Mouse (Mus musculus): ENCODE measurements around the gene Zfp286. TPM values are rescaled to one million over a fixed set of nuclear protein-coding genes. Genes with fewer than 3 reads are reported as not detected.
A peak's percentile ranks its signal among the peaks of the same experiment; 100 is the strongest.

The Zfp286 gene
- polyA plus RNA-seq, 1 experiment from 2014 or later = 34.9 TPM

GRCm38 (mm10) chr11:62819059-62819686 is 29.9 kb upstream of the Zfp286 start:
- no peak for ATAC-seq
- Histone ChIP-seq H3K27ac (no peak overlapping the region), H3K4me2 (no peak overlapping the region), H3K27me3 (no peaks in the 10 kb centered on the region), H3K9me3 (replicated peaks) (no peaks in the 10 kb centered on the region), H3K4me1 (peaks cover 19% of the 10 kb centered on the region), H3K36me3 (ENCODE audit: poor library complexity, severe bottlenecking) (no peaks in the 10 kb centered on the region), H3K4me3 (no peak overlapping the region), H3K9ac (no peak overlapping the region)
- 97% methylated on average over 8 of the region's 8 CpGs for WGBS

- H3K9me3 ChIP-seq (replicated peaks) = no peaks in the 10 kb centered on the region
- no peak for ATAC-seq
- 73% methylated on average over 6 of the region's 6 CpGs for WGBS
- peaks cover 19% of the 10 kb centered on the region for H3K4me1 ChIP-seq
- H3K27me3 ChIP-seq = no peaks in the 10 kb centered on the region
- no peak overlapping the region for H3K27ac ChIP-seq
- no peaks in the 10 kb centered on the region for H3K36me3 ChIP-seq (ENCODE audit: poor library complexity, severe bottlenecking)
- H3K4me2 ChIP-seq = no peak overlapping the region
- H3K4me3 ChIP-seq = no peak overlapping the region
- H3K9ac ChIP-seq = no peak overlapping the region
Observed at GRCm38 (mm10) chr11:62816591-62816990, 27.3 kb upstream of the Zfp286 start.

- Histone ChIP-seq H3K4me2 (no peak overlapping the region), H3K4me1 (peaks cover 12% of the 10 kb centered on the region), H3K27me3 (no peaks in the 10 kb centered on the region), H3K4me3 (no peak overlapping the region), H3K9me3 (replicated peaks) (no peaks in the 10 kb centered on the region), H3K36me3 (ENCODE audit: poor library complexity, severe bottlenecking) (no peaks in the 10 kb centered on the region), H3K9ac (no peak overlapping the region), H3K27ac (no peak overlapping the region)
- 77% methylated on average over 1 of the region's 1 CpGs for WGBS
- no peak for ATAC-seq
Observed at GRCm38 (mm10) chr11:62815438-62815837, 26.2 kb upstream of the Zfp286 start.

GRCm38 (mm10) chr11:62814625-62815024 is 25.4 kb upstream of the Zfp286 start:
- Histone ChIP-seq H3K9me3 (replicated peaks) (no peaks in the 10 kb centered on the region), H3K27ac (no peak overlapping the region), H3K36me3 (ENCODE audit: poor library complexity, severe bottlenecking) (no peaks in the 10 kb centered on the region), H3K4me3 (no peak overlapping the region), H3K4me1 (peaks cover 4% of the 10 kb centered on the region; the same call in 1 of the 2 replicates), H3K27me3 (no peaks in the 10 kb centered on the region), H3K4me2 (no peak overlapping the region), H3K9ac (no peak overlapping the region)
- ATAC-seq = no peak
- 67% methylated on average over 4 of the region's 4 CpGs for WGBS

- no peak overlapping the region for H3K4me2 ChIP-seq
- H3K9me3 ChIP-seq (replicated peaks) = no peaks in the 10 kb centered on the region
- H3K9ac ChIP-seq = no peak overlapping the region
- H3K4me3 ChIP-seq = no peak overlapping the region
- no peak for ATAC-seq
- no peaks in the 10 kb centered on the region for H3K36me3 ChIP-seq (ENCODE audit: poor library complexity, severe bottlenecking)
- WGBS = 74% methylated on average over 6 of the region's 6 CpGs
- H3K27me3 ChIP-seq = no peaks in the 10 kb centered on the region
- H3K4me1 ChIP-seq = no peaks in the 10 kb centered on the region
- H3K27ac ChIP-seq = no peak overlapping the region
Observed at GRCm38 (mm10) chr11:62813970-62814624, 24.8 kb upstream of the Zfp286 start.

GRCm38 (mm10) chr11:62813497-62813896 is 24.2 kb upstream of the Zfp286 start:
- H3K27me3 ChIP-seq = no peaks in the 10 kb centered on the region
- no peaks in the 10 kb centered on the region for H3K9me3 ChIP-seq (replicated peaks)
- no peak overlapping the region for H3K4me2 ChIP-seq
- no peak overlapping the region for H3K9ac ChIP-seq
- no peak overlapping the region for H3K27ac ChIP-seq
- no peak overlapping the region for H3K4me3 ChIP-seq
- no peaks in the 10 kb centered on the region for H3K4me1 ChIP-seq
- no peak for ATAC-seq
- H3K36me3 ChIP-seq (ENCODE audit: poor library complexity, severe bottlenecking) = no peaks in the 10 kb centered on the region
- WGBS = 74% methylated on average over 1 of the region's 1 CpGs

- Histone ChIP-seq H3K4me2 (no peak overlapping the region), H3K4me1 (no peaks in the 10 kb centered on the region), H3K4me3 (no peak overlapping the region), H3K27me3 (no peaks in the 10 kb centered on the region), H3K9ac (no peak overlapping the region), H3K9me3 (replicated peaks) (no peaks in the 10 kb centered on the region), H3K36me3 (ENCODE audit: poor library complexity, severe bottlenecking) (no peaks in the 10 kb centered on the region), H3K27ac (no peak overlapping the region)
- 88% methylated on average over 6 of the region's 6 CpGs for WGBS
- no peak for ATAC-seq
Observed at GRCm38 (mm10) chr11:62812268-62812667, 23.0 kb upstream of the Zfp286 start.

- H3K9me3 ChIP-seq (replicated peaks) = no peaks in the 10 kb centered on the region; the same call in 1 of the 2 replicates
- no peaks in the 10 kb centered on the region for H3K4me1 ChIP-seq
- H3K4me2 ChIP-seq = no peak overlapping the region
- no peak overlapping the region for H3K27ac ChIP-seq
- no peak for ATAC-seq
- H3K36me3 ChIP-seq (ENCODE audit: poor library complexity, severe bottlenecking) = no peaks in the 10 kb centered on the region
- no peak overlapping the region for H3K4me3 ChIP-seq
- no peaks in the 10 kb centered on the region for H3K27me3 ChIP-seq
- WGBS = 72% methylated on average over 4 of the region's 4 CpGs
- no peak overlapping the region for H3K9ac ChIP-seq
Observed at GRCm38 (mm10) chr11:62809201-62809600, 19.9 kb upstream of the Zfp286 start.

- H3K9me3 ChIP-seq (replicated peaks) = no peaks in the 10 kb centered on the region; the same call in 1 of the 2 replicates
- ATAC-seq = no peak
- no peaks in the 10 kb centered on the region for H3K27me3 ChIP-seq
- no peak overlapping the region for H3K4me3 ChIP-seq
- H3K27ac ChIP-seq = no peak overlapping the region
- H3K9ac ChIP-seq = no peak overlapping the region
- H3K36me3 ChIP-seq (ENCODE audit: poor library complexity, severe bottlenecking) = no peaks in the 10 kb centered on the region
- no peaks in the 10 kb centered on the region for H3K4me1 ChIP-seq
- H3K4me2 ChIP-seq = no peak overlapping the region
- WGBS = 86% methylated on average over 2 of the region's 2 CpGs
Observed at GRCm38 (mm10) chr11:62807965-62808364, 18.7 kb upstream of the Zfp286 start.

- H3K27ac ChIP-seq = no peak overlapping the region
- H3K9me3 ChIP-seq (replicated peaks) = no peaks in the 10 kb centered on the region; the same call in 1 of the 2 replicates
- H3K36me3 ChIP-seq (ENCODE audit: poor library complexity, severe bottlenecking) = no peaks in the 10 kb centered on the region
- H3K27me3 ChIP-seq = no peaks in the 10 kb centered on the region
- H3K9ac ChIP-seq = no peak overlapping the region
- no peak for ATAC-seq
- WGBS = 64% methylated on average over 13 of the region's 13 CpGs
- no peak overlapping the region for H3K4me3 ChIP-seq
- H3K4me2 ChIP-seq = no peak overlapping the region
- no peaks in the 10 kb centered on the region for H3K4me1 ChIP-seq
Observed at GRCm38 (mm10) chr11:62804119-62804518, 14.9 kb upstream of the Zfp286 start.

GRCm38 (mm10) chr11:62789617-62789936 is 315 bp upstream of the Zfp286 start:
- Histone ChIP-seq H3K9ac (peak overlapping the region; percentile 61), H3K9me3 (replicated peaks) (0 out of 2 replicates have a peak, but pooled peaks cover 2% of the 10 kb centered on the region), H3K4me2 (peak overlapping the region; percentile 74), H3K36me3 (ENCODE audit: poor library complexity, severe bottlenecking) (peaks cover 29% of the 10 kb centered on the region), H3K27me3 (no peaks in the 10 kb centered on the region), H3K4me3 (peak overlapping the region; percentile 60), H3K4me1 (peaks cover 8% of the 10 kb centered on the region), H3K27ac (0 out of 2 replicates have a peak overlapping the region, but pooled peaks have one; percentile 44)
- WGBS = 56% methylated on average over 3 of the region's 3 CpGs
- no peak for ATAC-seq

GRCm38 (mm10) chr11:62776510-62776909 is 12.8 kb downstream of the Zfp286 start:
- no peak overlapping the region for H3K4me3 ChIP-seq
- H3K36me3 ChIP-seq (ENCODE audit: poor library complexity, severe bottlenecking) = peaks cover 61% of the 10 kb centered on the region
- no peaks in the 10 kb centered on the region for H3K4me1 ChIP-seq
- H3K9ac ChIP-seq = no peak overlapping the region
- ATAC-seq = no peak
- no peaks in the 10 kb centered on the region for H3K27me3 ChIP-seq
- H3K4me2 ChIP-seq = no peak overlapping the region
- 96% methylated on average over 7 of the region's 7 CpGs for WGBS
- H3K27ac ChIP-seq = no peak overlapping the region
- H3K9me3 ChIP-seq (replicated peaks) = peaks cover 56% of the 10 kb centered on the region

Measured in forebrain, embryonic 13.5 days (tissue).